Mouse (Mus musculus): ENCODE results near the gene Fars2. TPM values are rescaled to one million over a fixed set of nuclear protein-coding genes. Genes with fewer than 3 reads are reported as not detected.
A peak's percentile ranks its signal among the peaks of the same experiment; 100 is the strongest.

Fars2 gene
- polyA plus RNA-seq, 1 experiment from 2014 or later = 30.6 TPM

GRCm38 (mm10) chr13:36253936-36254335 is 136.7 kb downstream of the Fars2 start:
- H3K36me3 ChIP-seq = no peaks in the 10 kb centered on the region
- 55% methylated on average over 3 of the region's 3 CpGs for WGBS
- no peak overlapping the region for H3K27ac ChIP-seq
- no peaks in the 10 kb centered on the region for H3K9me3 ChIP-seq
- no peaks in the 10 kb centered on the region for H3K27me3 ChIP-seq (replicated peaks)
- no peak for ATAC-seq (ENCODE audit: low FRiP score, low read depth)
- H3K4me1 ChIP-seq = no peaks in the 10 kb centered on the region
- no peak overlapping the region for H3K9ac ChIP-seq
- no peak overlapping the region for H3K4me2 ChIP-seq (replicated peaks)
- no peak overlapping the region for H3K4me3 ChIP-seq

- Histone ChIP-seq H3K27ac (no peak overlapping the region), H3K27me3 (replicated peaks) (no peaks in the 10 kb centered on the region), H3K36me3 (no peaks in the 10 kb centered on the region), H3K4me2 (replicated peaks) (no peak overlapping the region), H3K9me3 (0 out of 2 replicates have a peak, but pooled peaks cover 6% of the 10 kb centered on the region), H3K9ac (no peak overlapping the region), H3K4me1 (no peaks in the 10 kb centered on the region), H3K4me3 (no peak overlapping the region)
- 81% methylated on average over 5 of the region's 5 CpGs for WGBS
- no peak for ATAC-seq (ENCODE audit: low FRiP score, low read depth)
Measured at GRCm38 (mm10) chr13:36257213-36257612, 140.0 kb downstream of the Fars2 start.

- no peak overlapping the region for H3K27ac ChIP-seq
- ATAC-seq (ENCODE audit: low FRiP score, low read depth) = no peak
- no peak overlapping the region for H3K4me2 ChIP-seq (replicated peaks)
- H3K27me3 ChIP-seq (replicated peaks) = no peaks in the 10 kb centered on the region
- H3K9me3 ChIP-seq = 0 out of 2 replicates have a peak, but pooled peaks cover 6% of the 10 kb centered on the region
- 77% methylated on average over 1 of the region's 1 CpGs for WGBS
- H3K4me3 ChIP-seq = no peak overlapping the region
- H3K9ac ChIP-seq = no peak overlapping the region
- H3K4me1 ChIP-seq = peaks cover 3% of the 10 kb centered on the region; the same call in 1 of the 2 replicates
- no peaks in the 10 kb centered on the region for H3K36me3 ChIP-seq
Measured at GRCm38 (mm10) chr13:36259754-36260153, 142.5 kb downstream of the Fars2 start.

DNA sequence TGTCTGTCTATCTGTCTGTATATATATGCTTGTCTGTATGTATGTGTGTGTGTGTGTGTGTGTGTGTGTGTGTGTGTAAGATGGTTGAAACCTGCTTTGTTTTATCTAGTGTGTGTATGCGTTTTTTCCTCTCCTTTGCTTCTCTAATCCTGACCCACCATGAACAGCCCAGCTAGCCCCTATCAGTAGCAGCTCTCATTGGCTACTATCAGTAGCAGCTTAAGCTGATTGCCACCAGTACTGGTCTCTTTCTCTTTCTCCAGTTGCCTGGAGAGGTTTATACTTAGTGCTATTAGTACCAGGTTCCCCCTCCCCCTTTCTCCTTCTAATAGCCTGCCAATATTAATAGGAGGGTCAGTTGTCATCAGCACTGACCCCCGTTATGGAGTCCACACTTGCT is 144.1 kb downstream of the Fars2 start:
- WGBS = 67% methylated on average over 2 of the region's 2 CpGs
- H3K9ac ChIP-seq = no peak overlapping the region
- no peak for ATAC-seq (ENCODE audit: low FRiP score, low read depth)
- H3K36me3 ChIP-seq = no peaks in the 10 kb centered on the region
- H3K4me3 ChIP-seq = no peak overlapping the region
- H3K27ac ChIP-seq = no peak overlapping the region
- no peak overlapping the region for H3K4me2 ChIP-seq (replicated peaks)
- 0 out of 2 replicates have a peak, but pooled peaks cover 6% of the 10 kb centered on the region for H3K9me3 ChIP-seq
- peaks cover 3% of the 10 kb centered on the region; the same call in 1 of the 2 replicates for H3K4me1 ChIP-seq
- H3K27me3 ChIP-seq (replicated peaks) = no peaks in the 10 kb centered on the region

DNA sequence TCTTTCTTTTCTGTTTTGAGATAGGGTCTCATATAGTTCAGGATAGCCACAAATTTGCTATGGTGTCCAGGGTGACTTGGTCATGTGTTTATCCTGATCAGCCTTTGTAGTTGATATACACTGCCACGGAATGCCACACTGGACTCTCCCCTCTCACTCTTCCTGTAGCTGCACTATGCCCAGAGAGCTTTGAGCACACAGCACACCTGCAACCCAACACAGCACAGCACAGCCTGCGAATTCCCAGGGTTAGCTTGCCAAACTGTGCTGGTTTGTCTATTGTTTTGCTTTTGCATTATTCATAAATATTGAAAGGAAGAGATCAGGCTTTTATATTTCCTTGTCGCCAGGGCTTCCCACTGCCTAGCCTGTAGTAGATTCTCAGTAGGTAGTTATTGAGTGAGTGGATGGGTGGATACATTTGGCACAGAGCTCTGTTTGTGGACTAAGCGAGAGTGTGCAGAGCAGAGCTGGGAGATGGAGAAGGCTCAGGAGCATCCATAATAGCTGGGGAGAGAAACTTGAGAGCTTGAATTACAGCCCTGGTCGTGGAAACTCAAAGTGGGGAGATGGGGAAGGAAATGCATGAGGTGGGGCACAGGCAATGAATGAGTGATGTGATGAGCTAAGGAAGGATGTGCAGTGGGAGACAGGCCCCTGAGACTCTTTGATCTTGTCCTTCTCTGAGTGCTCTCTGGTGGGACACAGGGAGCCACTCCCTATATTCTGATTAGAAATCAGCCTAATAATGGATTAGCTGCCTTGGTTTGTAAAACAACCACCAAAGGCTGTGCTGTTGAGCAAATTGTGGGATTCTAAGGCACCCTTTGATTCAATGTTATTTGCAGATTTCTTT is 146.3 kb downstream of the Fars2 start:
- ATAC-seq (ENCODE audit: low FRiP score, low read depth) = no peak
- Histone ChIP-seq H3K36me3 (no peaks in the 10 kb centered on the region), H3K4me3 (no peak overlapping the region), H3K27me3 (replicated peaks) (no peaks in the 10 kb centered on the region), H3K9ac (no peak overlapping the region), H3K4me1 (peaks cover 3% of the 10 kb centered on the region; the same call in 1 of the 2 replicates), H3K27ac (no peak overlapping the region), H3K4me2 (replicated peaks) (no peak overlapping the region), H3K9me3 (0 out of 2 replicates have a peak, but pooled peaks cover 6% of the 10 kb centered on the region)
- 50% methylated on average over 5 of the region's 5 CpGs for WGBS

DNA sequence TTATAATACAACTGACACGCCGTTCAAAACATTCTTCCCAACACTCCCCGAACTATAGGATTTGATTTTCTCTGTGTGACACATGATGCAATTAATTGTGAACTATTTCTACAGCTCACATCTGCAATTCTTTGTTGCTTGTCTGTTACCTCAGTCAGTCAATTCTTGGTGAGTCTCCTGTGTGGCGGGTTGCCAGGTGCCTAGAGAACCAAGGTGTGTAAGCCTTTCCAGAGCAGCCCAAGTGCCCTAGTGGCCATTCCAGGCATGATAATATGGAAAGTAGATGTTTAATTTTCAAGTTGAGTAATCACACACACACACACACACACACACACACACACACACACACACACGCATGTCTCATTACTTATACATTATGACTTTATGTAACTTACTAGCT is 147.2 kb downstream of the Fars2 start:
- H3K9me3 ChIP-seq = 0 out of 2 replicates have a peak, but pooled peaks cover 6% of the 10 kb centered on the region
- H3K27ac ChIP-seq = no peak overlapping the region
- H3K36me3 ChIP-seq = no peaks in the 10 kb centered on the region
- H3K4me1 ChIP-seq = peaks cover 3% of the 10 kb centered on the region; the same call in 1 of the 2 replicates
- ATAC-seq (ENCODE audit: low FRiP score, low read depth) = no peak
- no peaks in the 10 kb centered on the region for H3K27me3 ChIP-seq (replicated peaks)
- 92% methylated on average over 5 of the region's 5 CpGs for WGBS
- H3K4me2 ChIP-seq (replicated peaks) = no peak overlapping the region
- H3K4me3 ChIP-seq = no peak overlapping the region
- no peak overlapping the region for H3K9ac ChIP-seq

GRCm38 (mm10) chr13:36265342-36265744 is 148.1 kb downstream of the Fars2 start:
- H3K4me2 ChIP-seq (replicated peaks) = no peak overlapping the region
- no peaks in the 10 kb centered on the region for H3K9me3 ChIP-seq
- H3K9ac ChIP-seq = no peak overlapping the region
- peaks cover 3% of the 10 kb centered on the region; the same call in 1 of the 2 replicates for H3K4me1 ChIP-seq
- no peaks in the 10 kb centered on the region for H3K27me3 ChIP-seq (replicated peaks)
- no peak for ATAC-seq (ENCODE audit: low FRiP score, low read depth)
- no peak overlapping the region for H3K27ac ChIP-seq
- 75% methylated on average over 3 of the region's 3 CpGs for WGBS
- H3K36me3 ChIP-seq = no peaks in the 10 kb centered on the region
- no peak overlapping the region for H3K4me3 ChIP-seq

- ATAC-seq (ENCODE audit: low FRiP score, low read depth) = no peak
- no peak overlapping the region for H3K4me3 ChIP-seq
- WGBS = 91% methylated on average over 1 of the region's 1 CpGs
- no peak overlapping the region for H3K9ac ChIP-seq
- no peaks in the 10 kb centered on the region for H3K36me3 ChIP-seq
- H3K4me2 ChIP-seq (replicated peaks) = no peak overlapping the region
- H3K27me3 ChIP-seq (replicated peaks) = no peaks in the 10 kb centered on the region
- H3K9me3 ChIP-seq = no peaks in the 10 kb centered on the region
- peaks cover 3% of the 10 kb centered on the region; the same call in 1 of the 2 replicates for H3K4me1 ChIP-seq
- no peak overlapping the region for H3K27ac ChIP-seq
Measured at GRCm38 (mm10) chr13:36267399-36267798, 150.2 kb downstream of the Fars2 start.

DNA sequence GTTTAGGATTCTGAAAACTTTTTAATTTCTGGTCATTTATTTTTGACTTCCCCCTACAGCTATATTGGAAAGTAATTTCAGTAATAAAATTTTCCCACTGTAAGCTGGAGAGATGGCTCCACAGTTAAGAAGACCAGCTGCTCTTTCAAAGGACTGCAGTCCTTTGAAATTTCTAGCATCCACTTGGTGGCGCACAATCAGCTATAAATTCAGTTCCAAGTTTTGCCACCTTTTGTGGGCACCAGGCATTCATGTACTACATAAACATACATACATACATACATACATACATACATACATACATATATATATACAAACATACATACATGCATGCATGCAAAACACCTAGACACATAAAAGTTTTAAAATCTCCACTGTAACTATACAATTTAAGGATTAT is 153.7 kb downstream of the Fars2 start:
- Histone ChIP-seq H3K9me3 (no peaks in the 10 kb centered on the region), H3K9ac (no peak overlapping the region), H3K4me2 (replicated peaks) (no peak overlapping the region), H3K36me3 (no peaks in the 10 kb centered on the region), H3K27ac (no peak overlapping the region), H3K4me3 (no peak overlapping the region), H3K27me3 (replicated peaks) (no peaks in the 10 kb centered on the region), H3K4me1 (no peaks in the 10 kb centered on the region)
- WGBS = 88% methylated on average over 1 of the region's 1 CpGs
- ATAC-seq (ENCODE audit: low FRiP score, low read depth) = no peak

- H3K9ac ChIP-seq = no peak overlapping the region
- 80% methylated on average over 2 of the region's 2 CpGs for WGBS
- no peaks in the 10 kb centered on the region for H3K9me3 ChIP-seq
- no peak overlapping the region for H3K4me3 ChIP-seq
- ATAC-seq (ENCODE audit: low FRiP score, low read depth) = no peak
- H3K4me1 ChIP-seq = no peaks in the 10 kb centered on the region
- no peak overlapping the region for H3K27ac ChIP-seq
- no peaks in the 10 kb centered on the region for H3K27me3 ChIP-seq (replicated peaks)
- H3K4me2 ChIP-seq (replicated peaks) = no peak overlapping the region
- no peaks in the 10 kb centered on the region for H3K36me3 ChIP-seq
Measured at GRCm38 (mm10) chr13:36273497-36273896, 156.3 kb downstream of the Fars2 start.

- no peak overlapping the region for H3K9ac ChIP-seq
- H3K27me3 ChIP-seq (replicated peaks) = no peaks in the 10 kb centered on the region
- no peak overlapping the region for H3K4me3 ChIP-seq
Measured at GRCm38 (mm10) chr13:36276194-36276593, 159.0 kb downstream of the Fars2 start.

DNA sequence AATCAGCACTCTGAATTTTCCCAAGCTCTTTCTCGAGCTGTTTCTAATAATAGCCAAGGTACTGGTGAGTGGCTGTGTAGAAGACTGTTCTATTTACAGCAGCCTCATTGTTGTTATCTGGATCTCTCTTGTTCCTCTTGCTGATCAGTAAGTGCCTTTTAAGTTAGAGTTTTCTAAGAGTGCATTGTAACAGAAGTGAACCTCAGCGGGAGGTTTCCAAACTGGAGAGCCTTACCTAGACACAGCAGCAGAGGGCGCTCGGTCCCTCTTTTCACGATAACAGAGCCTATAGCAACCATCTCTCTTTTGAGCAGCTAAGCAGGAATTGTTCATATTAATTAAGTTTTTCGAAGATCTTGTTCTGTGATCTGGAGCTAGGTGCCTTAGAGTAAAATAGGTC is 164.8 kb downstream of the Fars2 start:
- H3K9me3 ChIP-seq = no peaks in the 10 kb centered on the region
- no peak overlapping the region for H3K9ac ChIP-seq
- peak overlapping the region; percentile 38; the same call in 1 of the 2 replicates for H3K4me2 ChIP-seq (replicated peaks)
- H3K36me3 ChIP-seq = no peaks in the 10 kb centered on the region
- peaks cover 26% of the 10 kb centered on the region for H3K4me1 ChIP-seq
- H3K27ac ChIP-seq = no peak overlapping the region
- H3K27me3 ChIP-seq (replicated peaks) = no peaks in the 10 kb centered on the region
- ATAC-seq (ENCODE audit: low FRiP score, low read depth) = no peak; the same call in 1 of the 2 replicates
- no peak overlapping the region for H3K4me3 ChIP-seq
- 6% methylated on average over 6 of the region's 6 CpGs for WGBS

More at GRCm38 (mm10) chr13:36276194-36276593, 159.0 kb downstream of the Fars2 start:
- no peak for ATAC-seq (ENCODE audit: low FRiP score, low read depth)
- Histone ChIP-seq H3K9me3 (no peaks in the 10 kb centered on the region), H3K36me3 (no peaks in the 10 kb centered on the region), H3K4me1 (peaks cover 3% of the 10 kb centered on the region; the same call in 1 of the 2 replicates), H3K4me2 (replicated peaks) (no peak overlapping the region), H3K27ac (no peak overlapping the region)
- WGBS = 82% methylated on average over 2 of the region's 2 CpGs

All from neural tube, embryonic 12.5 days (tissue).